Mouse (Mus musculus) heart, embryonic 12.5 days (tissue): ENCODE results near the gene Kbtbd6. TPM values are rescaled to one million over a fixed set of nuclear protein-coding genes. Genes with fewer than 3 reads are reported as not detected.
A peak's percentile ranks its signal among the peaks of the same experiment; 100 is the strongest.

Experiments used
- ATAC-seq: fragments of 200-750 bp; cut with Nextera tagmentation; 2 replicates; pipeline ENCODE4 v1.8.0; 2017; ENCODE audit warnings: moderate TSS enrichment, moderate library complexity; ENCODE audit not compliant: insufficient number of reproducible peaks, low FRiP score
- H3K27ac ChIP-seq: fragments of 300-500 bp; sonication (generic); 2 replicates; pipeline ENCODE4 v1.5.1; 2016; ENCODE audit warnings: mild to moderate bottlenecking, moderate library complexity; ENCODE audit not compliant: poor library complexity, severe bottlenecking
- H3K27me3 ChIP-seq: fragments of 300-500 bp; sonication (generic); replicated peaks from 2 replicates; pipeline ENCODE4 v1.6.1; 2016; ENCODE audit warnings: mild to moderate bottlenecking, moderate library complexity
- H3K36me3 ChIP-seq: fragments of 300-500 bp; sonication (generic); 2 replicates; pipeline ENCODE4 v1.6.1; 2016; ENCODE audit warnings: mild to moderate bottlenecking, moderate library complexity
- H3K4me1 ChIP-seq: fragments of 300-500 bp; sonication (generic); replicated peaks from 2 replicates; pipeline ENCODE4 v1.6.1; 2016; ENCODE audit warnings: mild to moderate bottlenecking
- H3K4me2 ChIP-seq: fragments of 300-500 bp; sonication (generic); 2 replicates; pipeline ENCODE4 v1.6.1; 2016; ENCODE audit warnings: mild to moderate bottlenecking, moderate library complexity
- H3K4me3 ChIP-seq: fragments of 300-500 bp; sonication (generic); 2 replicates; pipeline ENCODE4 v1.5.1; 2016; ENCODE audit warnings: mild to moderate bottlenecking
- H3K9ac ChIP-seq: fragments of 300-500 bp; sonication (generic); 2 replicates; pipeline ENCODE4 v1.6.1; 2016; ENCODE audit warnings: mild to moderate bottlenecking, moderate library complexity
- H3K9me3 ChIP-seq: fragments of 300-500 bp; sonication (generic); replicated peaks from 2 replicates; pipeline ENCODE4 v1.6.1; 2016; ENCODE audit warnings: mild to moderate bottlenecking, moderate library complexity
- WGBS: fragments of 180-500 bp; shearing (Covaris S2); methylation state at CpG from one replicate; pipeline ENCODE4 v1.1.7; 2016; 5-methylcytosine and 5-hydroxymethylcytosine counted together
- polyA plus RNA-seq: library from polyadenylated mRNA; unstranded; fragments of >200 nt; fragmentation: Nextera tagmentation; extraction: Ambion mirVana; gene quantifications from 2 replicates; pipeline ENCODE4 v1.2.1, GENCODE M21; 2016

The Kbtbd6 gene
- polyA plus RNA-seq, 1 experiment from 2014 or later = 2.0 TPM

GRCm38 (mm10) chr14:79482251-79482661 is 30.6 kb downstream of the Kbtbd6 start:
- no peaks in the 10 kb centered on the region for H3K9me3 ChIP-seq
- WGBS = under 1% methylated on average over 11 of the region's 11 CpGs
- H3K4me2 ChIP-seq = peak overlapping the region; percentile 78
- peak overlapping the region; percentile 99 for H3K27ac ChIP-seq
- H3K9ac ChIP-seq = peak overlapping the region; percentile 90
- peaks cover 12% of the 10 kb centered on the region for H3K36me3 ChIP-seq
- no peak for ATAC-seq
- no peaks in the 10 kb centered on the region for H3K27me3 ChIP-seq
- H3K4me1 ChIP-seq = peaks cover 39% of the 10 kb centered on the region
- H3K4me3 ChIP-seq = peak overlapping the region; percentile 74

GRCm38 (mm10) chr14:79482747-79483355 is 31.2 kb downstream of the Kbtbd6 start:
- Histone ChIP-seq H3K4me2 (peak overlapping the region; percentile 78), H3K36me3 (peaks cover 6% of the 10 kb centered on the region), H3K27ac (peak overlapping the region; percentile 99), H3K4me3 (peak overlapping the region; percentile 74), H3K9ac (peak overlapping the region; percentile 90), H3K4me1 (peaks cover 44% of the 10 kb centered on the region), H3K9me3 (no peaks in the 10 kb centered on the region), H3K27me3 (no peaks in the 10 kb centered on the region)
- 32% methylated on average over 15 of the region's 15 CpGs for WGBS
- ATAC-seq = no peak

- H3K9me3 ChIP-seq = no peaks in the 10 kb centered on the region
Measured at GRCm38 (mm10) chr14:79483611-79484120, 32.0 kb downstream of the Kbtbd6 start.

GRCm38 (mm10) chr14:79486617-79486992 is 35.0 kb downstream of the Kbtbd6 start:
- no peaks in the 10 kb centered on the region for H3K9me3 ChIP-seq
- peaks cover 41% of the 10 kb centered on the region for H3K4me1 ChIP-seq
- peak overlapping the region; percentile 56 for H3K4me3 ChIP-seq
- no peaks in the 10 kb centered on the region for H3K27me3 ChIP-seq
- no peak for ATAC-seq
- WGBS = 8% methylated on average over 8 of the region's 8 CpGs
- H3K4me2 ChIP-seq = peak overlapping the region; percentile 85
- 0 out of 2 replicates have a peak, but pooled peaks cover under 1% of the 10 kb centered on the region for H3K36me3 ChIP-seq
- peak overlapping the region; percentile 57 for H3K9ac ChIP-seq
- H3K27ac ChIP-seq = 0 out of 2 replicates have a peak overlapping the region, but pooled peaks have one; percentile 28

More at GRCm38 (mm10) chr14:79483611-79484120, 32.0 kb downstream of the Kbtbd6 start:
- Histone ChIP-seq H3K27ac (no peak overlapping the region), H3K4me1 (peaks cover 48% of the 10 kb centered on the region), H3K36me3 (no peaks in the 10 kb centered on the region), H3K4me2 (peak overlapping the region; percentile 78), H3K9ac (no peak overlapping the region), H3K27me3 (no peaks in the 10 kb centered on the region), H3K4me3 (peak overlapping the region; percentile 74; the same call in 1 of the 2 replicates)
- ATAC-seq = no peak
- WGBS = 74% methylated on average over 8 of the region's 8 CpGs

DNA sequence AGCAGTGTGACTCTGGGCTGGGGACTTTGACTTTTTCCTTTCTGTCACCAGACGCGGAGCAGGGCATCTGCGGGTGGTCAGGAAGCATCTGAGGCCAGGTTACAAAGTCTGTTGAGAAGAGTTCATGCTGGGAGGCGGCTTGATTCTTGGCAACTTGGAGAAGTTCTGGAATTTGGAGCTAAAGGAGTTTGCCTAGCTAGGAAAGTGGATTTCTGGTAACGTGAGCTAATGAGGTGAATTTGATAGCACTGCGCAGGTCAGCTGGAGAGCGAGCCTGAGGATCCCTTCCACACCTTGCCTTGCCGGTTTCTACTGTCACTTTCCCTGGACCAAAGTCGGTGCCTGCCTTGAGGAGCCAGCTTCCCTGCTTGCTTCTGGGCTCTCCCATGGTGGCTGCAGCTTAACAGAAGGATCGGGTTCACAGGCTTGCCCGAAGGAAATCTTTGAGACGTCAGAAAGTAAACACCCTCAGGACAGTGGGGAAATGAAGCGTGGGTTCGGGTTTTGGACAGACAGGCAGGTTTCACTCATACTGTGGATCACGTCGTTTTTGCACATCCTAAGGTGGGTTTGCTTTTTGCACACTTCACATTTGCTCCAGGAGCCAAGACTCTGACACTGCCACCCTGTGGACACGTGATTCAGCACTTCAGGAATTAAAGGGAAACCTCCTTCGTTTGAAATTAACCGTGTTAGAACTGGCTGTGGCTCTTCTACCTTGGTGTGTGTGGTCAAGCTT is 35.5 kb downstream of the Kbtbd6 start:
- H3K4me2 ChIP-seq = peak overlapping the region; percentile 85
- peaks cover 6% of the 10 kb centered on the region for H3K36me3 ChIP-seq
- H3K9me3 ChIP-seq = no peaks in the 10 kb centered on the region
- ATAC-seq = peak; percentile 60; the same call in 1 of the 2 replicates
- H3K27ac ChIP-seq = 0 out of 2 replicates have a peak overlapping the region, but pooled peaks have one; percentile 28
- H3K9ac ChIP-seq = peak overlapping the region; percentile 57
- H3K4me3 ChIP-seq = peak overlapping the region; percentile 56
- peaks cover 41% of the 10 kb centered on the region for H3K4me1 ChIP-seq
- 2% methylated on average over 19 of the region's 19 CpGs for WGBS
- no peaks in the 10 kb centered on the region for H3K27me3 ChIP-seq

DNA sequence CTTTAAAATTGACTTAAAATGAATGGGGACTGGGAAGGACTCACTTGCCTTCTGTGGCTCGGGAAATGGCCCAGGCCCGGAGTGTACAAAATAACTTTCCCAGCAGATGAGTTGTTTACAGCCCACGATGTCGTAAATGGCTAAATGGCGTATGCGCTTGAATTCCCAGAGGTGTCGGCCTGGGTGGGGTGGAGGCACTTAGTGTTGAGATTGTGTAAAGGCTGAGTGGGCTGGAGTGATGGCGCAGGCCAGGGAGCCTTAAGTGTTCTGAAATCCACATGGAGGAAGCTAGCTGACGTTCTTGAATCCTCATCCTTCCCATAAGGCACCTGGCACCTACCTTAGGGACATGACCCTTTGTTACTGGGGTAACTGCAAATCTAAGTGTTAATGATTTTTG is 36.9 kb downstream of the Kbtbd6 start:
- Histone ChIP-seq H3K4me1 (peaks cover 31% of the 10 kb centered on the region), H3K27me3 (no peaks in the 10 kb centered on the region), H3K9ac (no peak overlapping the region), H3K36me3 (peaks cover 8% of the 10 kb centered on the region), H3K9me3 (no peaks in the 10 kb centered on the region), H3K27ac (no peak overlapping the region), H3K4me3 (no peak overlapping the region), H3K4me2 (no peak overlapping the region)
- WGBS = 87% methylated on average over 9 of the region's 9 CpGs
- no peak for ATAC-seq

DNA sequence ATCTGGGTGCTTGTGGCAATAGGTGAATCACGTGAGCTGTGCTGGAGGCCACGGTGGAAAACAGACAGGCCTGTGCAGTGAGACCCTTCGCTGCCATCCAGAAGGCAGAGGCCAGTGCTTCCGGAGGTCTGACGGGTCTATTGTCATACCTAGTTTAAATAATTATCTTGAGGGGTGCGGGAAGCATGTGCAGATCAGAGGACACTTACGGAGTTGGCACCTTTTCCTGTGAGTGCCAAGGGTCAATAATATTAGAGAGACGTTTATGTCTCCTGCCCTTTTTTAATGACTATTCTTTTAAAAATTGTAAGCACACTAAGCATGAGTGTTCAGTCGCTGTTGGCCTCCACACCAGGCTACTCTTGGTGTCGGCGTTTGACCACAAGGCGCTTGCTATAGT is 37.5 kb downstream of the Kbtbd6 start:
- peaks cover 25% of the 10 kb centered on the region for H3K4me1 ChIP-seq
- H3K27me3 ChIP-seq = no peaks in the 10 kb centered on the region
- WGBS = 83% methylated on average over 12 of the region's 12 CpGs
- H3K27ac ChIP-seq = no peak overlapping the region
- H3K36me3 ChIP-seq = peaks cover 8% of the 10 kb centered on the region
- H3K4me2 ChIP-seq = no peak overlapping the region
- ATAC-seq = no peak
- H3K4me3 ChIP-seq = no peak overlapping the region
- H3K9ac ChIP-seq = no peak overlapping the region
- no peaks in the 10 kb centered on the region for H3K9me3 ChIP-seq

DNA sequence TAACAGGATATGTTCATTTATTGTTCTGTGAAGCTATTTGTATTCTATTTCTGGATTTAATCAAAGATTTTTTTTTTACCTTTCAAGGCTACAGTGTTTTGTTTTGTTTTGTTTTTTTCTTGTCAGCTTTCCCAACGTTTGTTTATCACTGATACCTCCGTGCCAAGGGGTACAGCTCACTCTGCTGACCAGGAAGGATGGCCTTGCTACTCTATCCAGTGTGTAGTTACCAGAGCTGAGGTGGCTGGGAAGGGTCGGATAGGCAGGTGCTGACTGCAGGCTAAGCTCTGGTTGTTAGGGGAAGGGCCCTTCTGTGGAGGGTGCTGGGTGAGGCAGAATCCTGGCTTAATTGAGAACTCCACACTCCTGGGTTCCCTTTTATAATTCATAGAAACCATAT is 38.6 kb downstream of the Kbtbd6 start:
- Histone ChIP-seq H3K4me3 (no peak overlapping the region), H3K27ac (no peak overlapping the region), H3K4me1 (peaks cover 22% of the 10 kb centered on the region), H3K27me3 (no peaks in the 10 kb centered on the region), H3K4me2 (no peak overlapping the region), H3K9me3 (no peaks in the 10 kb centered on the region), H3K36me3 (peaks cover 8% of the 10 kb centered on the region), H3K9ac (no peak overlapping the region)
- WGBS = 63% methylated on average over 3 of the region's 3 CpGs
- ATAC-seq = no peak

DNA sequence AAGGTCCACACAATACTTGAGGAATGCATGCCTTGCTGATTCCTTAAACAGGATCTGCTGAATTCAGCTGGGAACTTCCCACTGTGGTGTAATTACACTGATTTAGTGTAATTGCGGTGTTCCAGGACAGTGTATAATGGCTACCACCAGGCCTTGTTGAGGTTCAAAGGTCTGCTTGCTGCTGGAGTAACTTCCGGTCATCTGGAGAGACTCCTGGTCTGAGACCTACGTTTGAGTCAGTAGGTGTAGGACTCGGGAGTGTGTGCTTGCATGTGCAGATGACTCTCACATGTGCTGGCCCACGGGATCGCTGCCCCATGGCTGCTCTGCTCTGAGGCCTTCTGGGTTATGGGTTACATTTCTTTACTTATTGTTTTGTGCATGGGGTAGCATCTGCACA is 42.7 kb downstream of the Kbtbd6 start:
- no peak overlapping the region for H3K27ac ChIP-seq
- peaks cover 10% of the 10 kb centered on the region for H3K4me1 ChIP-seq
- H3K9ac ChIP-seq = no peak overlapping the region
- H3K9me3 ChIP-seq = no peaks in the 10 kb centered on the region
- no peak for ATAC-seq
- 89% methylated on average over 6 of the region's 6 CpGs for WGBS
- no peak overlapping the region for H3K4me3 ChIP-seq
- no peak overlapping the region for H3K4me2 ChIP-seq
- H3K27me3 ChIP-seq = no peaks in the 10 kb centered on the region
- H3K36me3 ChIP-seq = peaks cover 8% of the 10 kb centered on the region

GRCm38 (mm10) chr14:79499326-79499725 is 47.7 kb downstream of the Kbtbd6 start:
- H3K27me3 ChIP-seq = no peaks in the 10 kb centered on the region
- ATAC-seq = no peak
- H3K4me3 ChIP-seq = no peak overlapping the region
- WGBS = 45% methylated on average over 9 of the region's 9 CpGs
- H3K9ac ChIP-seq = no peak overlapping the region
- H3K4me2 ChIP-seq = no peak overlapping the region
- H3K9me3 ChIP-seq = peaks cover 5% of the 10 kb centered on the region; the same call in 1 of the 2 replicates
- no peak overlapping the region for H3K27ac ChIP-seq
- peaks cover 7% of the 10 kb centered on the region; the same call in 1 of the 2 replicates for H3K36me3 ChIP-seq
- peaks cover 25% of the 10 kb centered on the region for H3K4me1 ChIP-seq

GRCm38 (mm10) chr14:79500756-79501155 is 49.1 kb downstream of the Kbtbd6 start:
- H3K27me3 ChIP-seq = no peaks in the 10 kb centered on the region
- H3K9me3 ChIP-seq = peaks cover 5% of the 10 kb centered on the region; the same call in 1 of the 2 replicates
- 42% methylated on average over 4 of the region's 4 CpGs for WGBS
- no peak overlapping the region for H3K9ac ChIP-seq
- H3K27ac ChIP-seq = no peak overlapping the region
- peaks cover 7% of the 10 kb centered on the region; the same call in 1 of the 2 replicates for H3K36me3 ChIP-seq
- peaks cover 27% of the 10 kb centered on the region for H3K4me1 ChIP-seq
- no peak for ATAC-seq
- no peak overlapping the region for H3K4me2 ChIP-seq
- H3K4me3 ChIP-seq = no peak overlapping the region
